Mouse (Mus musculus) lung, adult 18-20 months (tissue): ENCODE data around the gene Taar7d.
"Not testable (repeated sequence)": the region's sequence is repeated elsewhere in the genome, so short reads cannot be mapped to it uniquely, and the experiment has no call there.

Source experiments
- DNase-seq, 2 experiments: peaks; one replicate each; pipeline ENCODE4 v3.0.0; 2022; ENCODE audit warnings: mixed read lengths in 2 of 2

Taar7d gene

DNA sequence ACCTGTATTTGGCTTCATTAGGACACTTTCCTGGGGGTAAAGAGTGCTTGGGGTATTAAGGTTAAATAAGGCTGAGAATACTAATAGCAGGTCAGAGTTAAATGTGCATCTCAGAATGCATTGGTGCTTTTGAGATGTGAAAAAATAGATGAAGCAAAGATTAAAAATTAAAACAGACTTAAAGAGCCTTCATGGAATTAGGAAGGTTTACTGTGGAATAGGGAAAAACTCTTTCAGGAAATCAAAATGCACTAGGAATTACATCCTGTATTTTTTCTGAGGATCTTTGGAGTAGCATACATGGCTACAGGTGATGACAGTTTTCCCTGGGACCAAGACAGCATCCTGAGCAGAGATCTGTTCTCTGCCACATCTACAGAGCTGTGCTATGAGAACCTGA lies at the start of gene Taar7d:
Gene Taar7d (plus strand): TSS at position 301 of the 400 bp plus-strand sequence.
- no peak for DNase-seq

DNA sequence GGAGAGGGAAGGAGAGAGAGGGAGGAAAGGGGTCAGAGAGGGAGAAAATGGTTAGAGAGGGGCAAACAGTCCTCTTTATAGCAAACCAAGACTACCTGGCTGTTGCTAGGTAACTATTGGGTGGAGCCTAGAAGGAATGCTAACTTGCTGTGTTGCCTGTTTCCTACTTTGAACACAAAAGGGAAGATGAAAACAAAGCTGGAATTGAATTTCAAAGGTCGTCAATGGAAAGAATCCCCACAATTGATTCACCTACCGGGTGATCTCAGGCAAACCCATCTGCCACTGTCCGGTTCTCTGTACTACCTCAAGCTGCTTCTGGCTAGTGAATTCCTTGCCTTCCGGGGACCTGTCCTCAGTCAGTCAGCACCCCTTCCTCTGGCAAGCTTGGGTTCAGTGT lies 49.1 kb upstream of the Taar7d start:
- DNase-seq: no peak

DNA sequence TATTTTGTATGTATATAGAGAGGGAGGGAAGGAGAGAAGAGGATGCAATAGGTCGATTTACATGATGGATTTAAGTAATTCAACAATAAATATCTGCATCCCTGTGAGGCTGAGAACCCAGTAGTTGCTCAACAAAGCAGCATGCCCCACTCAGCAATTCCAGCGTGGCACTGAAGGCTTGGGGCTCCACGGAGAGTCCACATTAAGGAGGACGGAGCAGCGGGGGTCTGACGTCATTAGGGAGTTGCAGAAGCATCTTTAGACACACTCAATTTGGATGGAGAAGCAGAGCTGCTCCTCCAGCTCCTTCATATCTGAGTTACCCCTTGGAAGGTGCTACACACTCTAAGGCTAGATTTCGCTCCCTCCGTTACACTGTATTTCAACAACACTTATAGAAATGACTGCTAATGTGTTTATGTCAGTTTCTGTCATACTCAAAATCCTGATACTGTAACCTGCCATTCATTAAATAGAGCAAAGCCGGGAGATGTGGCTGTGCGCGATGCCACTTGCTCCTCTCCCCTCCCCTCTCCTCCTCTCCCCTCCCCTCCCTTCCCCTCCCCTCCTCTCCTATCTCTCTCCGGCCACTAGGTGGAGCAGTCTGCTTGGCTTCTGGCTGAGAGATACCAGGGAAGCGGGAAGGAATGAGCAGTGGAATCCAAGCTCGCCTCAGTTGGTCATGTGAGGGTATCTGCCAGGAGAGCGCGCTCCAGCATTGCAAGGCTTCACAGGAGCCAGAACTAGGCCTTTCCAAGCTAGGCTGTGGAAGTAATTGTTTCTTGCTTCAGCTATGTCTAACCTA lies 47.9 kb upstream of the Taar7d start:
- peak; percentile 55 to 58 for DNase-seq

DNA sequence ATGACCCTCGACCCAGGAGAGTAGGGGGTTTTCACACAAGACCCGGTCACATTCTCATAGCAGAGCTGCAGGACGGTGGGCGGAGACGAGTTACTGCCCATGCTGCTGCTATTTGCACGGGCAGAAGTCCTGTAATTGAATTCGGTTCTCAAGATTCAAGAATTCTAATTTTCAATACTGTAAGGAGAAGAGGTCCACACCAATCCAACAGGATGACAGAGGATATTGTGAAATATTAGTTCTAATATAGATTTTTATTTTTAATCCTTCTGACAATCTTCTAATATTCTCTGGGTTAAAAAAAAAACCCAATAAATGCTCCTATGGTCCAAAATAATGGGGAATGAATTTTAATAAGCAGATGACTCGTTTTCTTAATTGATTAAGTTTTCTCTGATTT lies 41.5 kb upstream of the Taar7d start, which contains the start of gene Taar6:
Gene Taar6 (minus strand): TSS at position 101 of the 400 bp plus-strand sequence.
- DNase-seq: no peak

DNA sequence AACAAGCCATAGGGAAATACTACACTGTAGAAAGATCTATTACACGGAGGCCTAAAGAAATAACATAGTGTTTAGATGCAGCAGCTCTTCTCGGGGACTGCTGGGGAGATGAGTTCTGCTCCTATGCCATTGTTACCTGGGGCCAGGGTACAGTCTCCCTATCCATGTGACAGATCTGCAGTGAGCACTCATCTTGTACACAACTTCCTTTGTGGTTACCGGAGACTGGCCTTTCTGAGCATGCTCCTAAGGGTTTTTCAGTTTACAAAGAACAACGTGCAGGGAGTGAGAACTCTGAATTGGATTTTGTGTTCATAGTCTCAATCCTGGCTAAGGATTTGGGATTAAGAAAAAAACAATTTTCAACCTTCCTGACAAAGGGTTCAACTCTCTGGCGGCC lies 40.6 kb upstream of the Taar7d start:
- DNase-seq: no peak

DNA sequence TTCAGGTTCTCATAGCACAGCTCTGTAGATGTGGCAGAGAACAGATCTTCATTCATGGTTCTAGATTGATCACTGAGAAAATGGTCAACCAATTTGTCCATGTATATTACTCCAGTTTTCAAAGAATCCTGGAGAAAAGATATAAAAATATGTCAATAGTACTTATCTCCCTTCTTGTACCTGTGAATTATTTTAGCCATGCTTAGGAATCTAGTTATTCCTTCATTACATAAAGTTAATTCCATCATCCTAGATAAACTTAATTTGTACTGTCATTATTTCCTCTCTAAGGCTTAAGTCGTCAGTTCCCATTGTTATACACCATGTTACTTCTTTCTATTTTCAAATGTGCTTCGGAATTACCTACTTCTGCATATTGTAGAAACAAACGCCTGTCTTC lies 33.6 kb upstream of the Taar7d start, which contains the start of gene Taar7a:
Gene Taar7a (minus strand): TSS at position 101 of the 400 bp plus-strand sequence.
- no peak for DNase-seq

DNA sequence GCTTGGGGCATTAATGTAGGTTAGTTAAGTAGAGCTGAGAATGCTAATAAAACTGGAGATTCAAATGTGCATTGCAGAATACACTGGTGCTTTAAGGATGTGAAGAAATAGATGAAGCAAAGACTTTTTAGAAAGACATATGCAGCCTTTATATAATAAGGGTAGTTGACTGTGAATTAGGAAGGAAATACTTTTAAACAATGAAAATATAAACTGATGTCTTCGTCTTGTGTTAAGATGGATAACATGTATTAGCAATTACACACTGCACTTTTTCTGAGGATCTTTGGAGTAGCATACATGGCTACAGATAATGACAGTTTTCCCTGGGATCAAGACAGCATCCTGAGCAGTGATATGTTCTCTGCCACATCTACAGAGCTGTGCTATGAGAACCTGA lies 27.4 kb upstream of the Taar7d start, which contains the start of gene Taar7b:
Gene Taar7b (plus strand): TSS at position 301 of the 400 bp plus-strand sequence.
- DNase-seq: no peak

DNA sequence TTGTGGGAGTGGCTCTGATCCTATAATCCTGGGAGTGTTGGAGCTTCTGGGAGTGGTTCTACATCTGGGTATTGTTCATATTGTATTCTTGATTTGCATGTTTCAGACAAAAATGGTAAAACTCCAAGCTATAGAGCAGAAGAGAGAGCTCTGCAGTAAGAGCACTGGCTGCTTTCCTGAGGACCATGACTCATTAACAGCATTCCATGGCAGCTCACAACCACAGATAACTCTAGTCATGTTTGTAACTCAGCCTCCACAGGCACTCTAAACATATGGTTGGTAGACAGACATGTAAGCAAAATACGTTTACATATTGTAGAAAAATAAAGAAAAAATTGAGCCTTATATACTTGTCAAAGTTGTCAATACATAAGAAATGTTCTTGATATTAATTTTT lies 20.6 kb upstream of the Taar7d start:
- no peak for DNase-seq

DNA sequence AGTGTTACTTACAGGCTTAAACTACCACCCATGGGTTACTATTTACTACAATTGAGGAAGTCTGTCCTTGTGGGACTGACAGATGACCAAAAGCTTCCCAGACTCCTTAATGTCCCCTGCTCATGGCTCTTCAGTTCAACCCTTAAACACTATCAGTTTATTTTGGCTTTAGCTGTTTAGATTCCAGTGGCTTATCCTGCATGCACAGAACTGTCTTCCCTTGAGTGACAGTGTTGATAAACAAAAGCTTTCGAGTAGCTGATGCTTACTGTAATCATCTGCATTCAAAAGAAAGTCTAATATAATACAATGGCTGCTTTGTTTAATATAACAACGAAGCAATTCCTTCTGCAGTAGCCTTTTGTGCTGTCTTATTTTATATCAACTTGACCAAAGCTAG lies 20.0 kb upstream of the Taar7d start:
- no peak for DNase-seq

DNA sequence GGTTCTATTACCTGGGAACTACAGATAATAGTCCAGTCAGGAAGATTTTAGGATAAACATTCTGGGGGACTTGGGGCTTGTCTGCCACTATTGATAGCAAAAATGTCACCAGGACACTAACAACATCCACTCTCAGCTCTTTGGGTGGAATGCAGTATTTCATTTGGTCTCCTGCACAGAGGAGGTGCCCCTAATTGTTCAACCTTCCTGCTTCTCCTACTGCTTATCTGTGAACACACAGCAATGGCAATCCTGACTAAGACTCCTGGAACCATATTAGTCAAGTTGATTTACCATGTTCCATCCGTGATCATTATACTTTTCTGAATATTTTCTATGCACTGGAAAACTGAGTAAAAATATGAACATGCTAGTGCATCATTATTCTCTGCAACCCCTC lies 18.9 kb upstream of the Taar7d start:
- DNase-seq: no peak

DNA sequence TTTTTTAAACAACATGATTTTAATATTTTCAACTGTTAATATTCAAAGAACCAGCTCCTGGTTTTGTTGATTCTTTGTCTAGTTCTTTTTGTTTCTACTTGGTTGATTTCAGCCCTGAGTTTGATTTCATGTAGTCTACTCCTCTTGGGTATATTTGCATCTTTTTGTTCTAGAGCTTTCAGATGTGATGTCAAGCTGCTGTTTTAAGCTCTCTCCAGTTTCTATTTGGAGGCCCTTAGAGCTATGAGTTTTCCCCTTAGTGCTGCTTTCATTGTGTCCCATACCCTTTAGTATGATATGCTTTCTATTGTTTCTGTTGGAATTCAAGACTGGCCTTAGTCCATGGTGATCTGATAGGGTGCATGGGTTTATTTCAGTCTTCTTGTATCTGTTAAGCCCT lies 4.3 kb downstream of the Taar7d start:
- DNase-seq: no peak

DNA sequence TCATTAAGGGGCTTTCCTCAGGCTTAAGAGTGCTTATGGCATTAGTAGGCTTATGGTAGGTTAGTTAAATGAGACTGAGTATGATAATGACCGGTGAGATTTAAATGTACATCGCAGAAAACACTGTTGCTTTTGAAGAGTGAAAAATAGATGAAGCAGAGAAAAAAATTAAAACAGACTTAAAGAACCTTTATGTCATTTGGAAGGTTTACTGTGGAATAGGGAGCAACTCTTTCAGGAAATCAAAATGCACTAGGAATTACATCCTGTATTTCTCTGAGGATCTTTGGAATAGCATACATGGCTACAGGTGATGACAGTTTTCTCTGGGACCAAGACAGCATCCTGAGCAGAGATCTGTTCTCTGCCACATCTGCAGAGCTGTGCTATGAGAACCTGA lies 10.3 kb downstream of the Taar7d start, which contains the start of gene Taar7e:
Gene Taar7e (plus strand): TSS at position 301 of the 400 bp plus-strand sequence.
- DNase-seq: no peak

DNA sequence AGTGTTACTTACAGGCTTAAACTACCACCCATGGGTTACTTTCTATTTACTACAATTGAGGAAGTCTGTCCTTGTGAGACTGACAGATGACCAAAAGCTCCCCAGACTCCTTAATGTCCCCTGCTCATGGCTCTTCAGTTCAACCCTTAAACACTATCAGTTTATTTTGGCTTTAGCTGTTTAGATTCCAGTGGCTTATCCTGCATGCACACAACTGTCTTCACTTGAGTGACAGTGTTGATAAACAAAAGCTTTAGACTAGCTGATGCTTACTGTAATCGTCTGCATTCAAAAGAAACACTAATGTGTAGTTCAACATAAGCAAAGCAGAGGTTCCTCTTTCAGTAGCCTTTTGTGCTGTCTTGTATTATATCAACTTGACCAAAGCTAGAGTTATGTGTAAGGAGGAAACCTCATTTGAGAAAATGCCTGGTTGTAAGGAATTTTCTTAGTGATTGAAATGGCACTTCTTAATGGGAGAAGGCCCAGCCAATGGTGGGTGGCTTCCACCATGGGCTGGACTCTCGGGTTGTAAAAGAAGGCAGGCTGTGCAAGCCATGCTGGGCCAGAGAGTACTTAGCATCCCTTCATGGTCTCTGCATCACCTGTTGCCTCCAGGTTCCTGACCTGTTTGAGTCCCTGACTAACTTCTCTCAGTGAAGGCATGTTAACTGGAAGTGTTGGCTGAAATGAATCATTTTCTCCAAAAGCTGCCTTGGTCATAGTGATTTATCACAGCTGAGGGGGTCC lies 13.3 kb downstream of the Taar7d start:
- no peak for DNase-seq

DNA sequence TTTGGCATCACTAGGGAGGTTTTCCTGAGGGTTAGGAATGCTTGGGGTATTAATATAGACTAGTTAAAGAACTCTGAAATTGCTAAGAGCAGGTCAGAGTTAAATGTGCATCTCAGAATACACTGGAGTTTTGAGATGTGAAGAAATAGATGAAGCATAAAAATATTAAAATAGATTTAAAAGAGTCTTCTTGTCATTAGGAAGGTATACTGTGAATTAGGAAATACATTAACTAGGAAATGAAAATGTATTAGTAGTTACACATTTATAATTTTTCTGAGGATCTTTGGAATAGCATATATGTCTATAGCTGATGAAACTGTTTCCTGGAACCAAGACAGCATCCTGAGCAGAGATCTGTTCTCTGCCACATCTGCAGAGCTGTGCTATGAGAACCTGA lies 22.2 kb downstream of the Taar7d start, which contains the start of gene Taar7f:
Gene Taar7f (plus strand): TSS at position 301 of the 400 bp plus-strand sequence.
- DNase-seq: no peak

DNA sequence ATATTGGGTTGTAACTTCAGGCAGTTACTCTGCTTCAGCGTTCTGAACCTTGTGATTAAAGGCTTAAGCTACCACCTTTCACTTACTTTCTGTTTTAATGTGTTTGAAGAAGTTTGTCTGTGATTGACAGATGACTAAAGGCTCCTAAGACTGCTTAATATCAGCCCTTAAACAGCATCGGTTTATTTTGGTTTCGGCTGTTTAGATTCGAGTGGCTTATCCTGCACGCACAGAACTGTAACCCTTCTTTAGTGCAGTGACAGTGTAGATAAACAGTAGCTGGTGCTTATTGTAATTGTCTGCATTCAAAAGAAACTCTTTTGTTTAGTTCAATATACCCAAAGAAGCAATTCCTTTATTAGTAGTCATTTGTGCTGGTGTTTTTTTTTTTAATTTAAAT lies 25.0 kb downstream of the Taar7d start:
- DNase-seq: no peak

DNA sequence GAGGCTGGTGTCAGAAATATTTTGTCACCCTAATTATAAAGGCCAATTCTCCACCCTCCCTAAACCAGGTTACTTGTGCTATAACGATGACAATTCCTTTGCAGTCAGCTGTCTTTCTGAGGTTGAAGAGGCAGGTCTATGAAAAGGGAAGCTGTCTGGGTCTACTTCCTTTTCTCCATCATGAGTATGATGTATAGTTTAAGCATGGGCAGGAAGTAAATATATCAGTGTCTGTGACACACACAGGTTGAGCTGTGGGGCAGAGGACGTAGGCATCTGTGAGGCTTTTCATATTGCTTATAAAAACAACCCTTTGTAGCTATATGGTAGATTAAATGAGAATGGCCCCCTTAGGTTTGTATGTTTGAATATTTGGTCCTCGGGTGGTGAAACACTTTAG lies 32.0 kb downstream of the Taar7d start:
- DNase-seq: no peak

DNA sequence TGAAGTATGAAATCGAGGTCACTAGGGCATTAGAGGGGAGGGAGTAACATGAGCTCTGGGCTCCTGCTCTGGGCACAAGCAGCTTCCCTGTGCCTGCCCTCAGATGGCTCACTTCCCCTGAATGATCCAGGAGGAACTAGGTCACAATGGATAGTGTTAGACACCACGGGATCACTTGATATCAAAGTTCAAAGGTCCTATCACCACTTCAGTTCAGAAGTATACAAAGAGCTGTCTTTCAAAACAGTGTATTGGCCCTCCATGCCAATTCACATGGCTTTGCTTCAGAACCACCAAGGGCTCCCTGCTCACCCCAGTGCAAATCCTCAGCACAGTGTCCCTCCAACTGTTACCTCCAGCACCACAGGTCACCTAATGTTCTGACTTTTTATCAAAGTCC lies 47.7 kb downstream of the Taar7d start:
- not testable (repeated sequence) for DNase-seq

DNA sequence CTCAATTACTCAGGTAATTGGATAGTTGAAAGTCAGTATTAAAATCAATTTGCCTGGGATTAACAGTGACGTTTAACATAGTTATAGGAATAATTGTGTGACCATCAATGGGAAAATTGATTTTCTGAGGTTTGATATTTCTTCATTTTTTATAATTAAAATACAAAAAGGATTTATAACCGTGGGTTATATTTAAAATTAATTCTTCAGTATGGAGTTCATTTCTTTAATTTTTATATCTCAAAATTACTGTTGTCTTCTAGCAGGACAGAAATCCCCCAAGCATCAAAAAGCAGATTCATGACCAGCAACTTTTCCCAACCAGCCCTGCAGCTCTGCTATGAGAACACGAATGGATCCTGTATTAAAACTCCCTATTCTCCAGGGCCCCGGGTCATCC lies 49.2 kb downstream of the Taar7d start, which contains the start of gene Taar8a:
Gene Taar8a (plus strand): TSS at position 301 of the 400 bp plus-strand sequence.
- not testable (repeated sequence) for DNase-seq
